Mouse (Mus musculus): ENCODE results near the gene Usp1.
"Not testable (repeated sequence)": the region's sequence is repeated elsewhere in the genome, so short reads cannot be mapped to it uniquely, and the experiment has no call there.

Gene Usp1

GRCm38 (mm10) chr4:98979976-98980375 is 56.4 kb downstream of the Usp1 start:
- not testable (repeated sequence) for DNase-seq (ENCODE audit: low read depth, low spot score)

GRCm38 (mm10) chr4:98984701-98985100 is 61.1 kb downstream of the Usp1 start:
- no peak for DNase-seq (ENCODE audit: low read depth, low spot score)
